Mouse (Mus musculus): ENCODE results near the gene Serpine1.

Gene Serpine1

GRCm38 (mm10) chr5:137025132-137025531, 46.9 kb downstream of the Serpine1 start:
- peak; percentile 77 to 94 for DNase-seq (ENCODE audit: low spot score in 2 of 2)

- no peak for DNase-seq (ENCODE audit: low spot score in 2 of 2)
These were observed 47.8 kb downstream of the Serpine1 start for GRCm38 (mm10) chr5:137024318-137024717.

GRCm38 (mm10) chr5:137015913-137016312, 56.2 kb downstream of the Serpine1 start:
- DNase-seq (ENCODE audit: low spot score in 2 of 2): no peak

GRCm38 (mm10) chr5:137012401-137012950, 59.6 kb downstream of the Serpine1 start:
- no peak for DNase-seq (ENCODE audit: low spot score in 2 of 2)

Data from spleen, postnatal 4 days (tissue).